In the genomic region with DNA sequence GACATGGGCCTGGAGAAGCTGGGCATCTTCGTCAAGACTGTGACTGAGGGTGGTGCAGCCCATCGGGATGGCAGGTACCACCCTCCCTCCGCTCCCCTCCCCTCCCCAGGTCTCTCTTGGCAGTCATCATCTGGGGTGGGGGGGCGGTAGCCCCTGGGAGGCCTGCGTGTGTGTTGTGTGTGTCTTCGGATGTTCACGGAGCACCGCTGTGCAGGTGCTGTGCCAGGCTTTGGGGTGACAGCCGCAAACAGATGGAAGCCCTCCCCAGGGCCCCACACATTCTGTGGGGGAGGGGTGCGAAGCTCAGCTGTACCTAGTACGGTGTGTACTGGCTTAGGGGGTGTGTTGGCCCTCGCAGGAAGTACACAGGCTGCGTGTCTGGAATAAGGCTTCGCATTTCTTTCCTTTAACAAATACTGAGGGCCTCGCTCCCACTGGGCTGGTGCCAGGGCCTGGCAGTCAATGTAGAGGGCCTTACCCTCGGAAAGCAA, we compare ENCODE assay signal across 10 mouse cellular contexts. TPM values are rescaled to one million over a fixed set of nuclear protein-coding genes. Genes with fewer than 3 reads are reported as not detected.
DNase-seq lines count a peak whose midpoint lies in the region; ATAC-seq and TF ChIP-seq lines count a peak whose summit lies in the region.
"Had no signal": no experiment of that assay in that cellular context is flagged by ENCODE, and none has a peak within 500 bp of the region (broad histone marks: within the 10 kb centered on the region; RNA-seq: fewer than 3 reads in every experiment).

No protein-coding gene starts in this region.

- H3K9me3 ChIP-seq in forebrain, embryonic 12.5 days, result no peaks in the 10 kb centered on the region
- no peaks in the 10 kb centered on the region for H3K9me3 ChIP-seq in neural tube, embryonic 13.5 days

- H3K9ac ChIP-seq in forebrain, embryonic 12.5 days, result no peak overlapping the region
- no peak overlapping the region for H3K9ac ChIP-seq in neural tube, embryonic 13.5 days

- peaks cover 60% of the 10 kb centered on the region for H3K4me1 ChIP-seq in forebrain, embryonic 12.5 days
- H3K4me1 ChIP-seq in neural tube, embryonic 13.5 days (replicated peaks), result peaks cover 86% of the 10 kb centered on the region

- no peak for TF ChIP-seq CTCF in gastrocnemius, adult 2 months (IDR thresholded peaks at IDR 0.05)

- H3K4me2 ChIP-seq in forebrain, embryonic 12.5 days, result no peak overlapping the region
- H3K4me2 ChIP-seq in neural tube, embryonic 13.5 days, result peak overlapping the region; percentile 26

- H3K4me3 ChIP-seq in gastrocnemius, adult 2 months, result peak overlapping the region; percentile 9; the same call in 1 of the 2 replicates
- H3K4me3 ChIP-seq in forebrain, embryonic 12.5 days (replicated peaks), result no peak overlapping the region
- peak overlapping the region; percentile 2; the same call in 1 of the 2 replicates for H3K4me3 ChIP-seq in neural tube, embryonic 13.5 days

- WGBS in forebrain, embryonic 12.5 days, result 79% methylated on average over 16 of the region's 16 CpGs
- WGBS in neural tube, embryonic 13.5 days, result 69% methylated on average over 16 of the region's 16 CpGs

- H3K27me3 ChIP-seq in forebrain, embryonic 12.5 days, result no peaks in the 10 kb centered on the region
- H3K27me3 ChIP-seq in neural tube, embryonic 13.5 days, result no peaks in the 10 kb centered on the region

- peaks cover 69% of the 10 kb centered on the region for H3K36me3 ChIP-seq in forebrain, embryonic 12.5 days (replicated peaks)
- H3K36me3 ChIP-seq in neural tube, embryonic 13.5 days, result peaks cover 72% of the 10 kb centered on the region

- intact Hi-C loops in gastrocnemius, adult 2 months (cut with DNase I), result no loop called here
- intact Hi-C loops in gastrocnemius, postnatal 14 days (cut with DNase I; ENCODE audit: low total_unique reads), result no loop called here

- DNase-seq in gastrocnemius, adult 2 months, result peak; percentile 49
- no peak for DNase-seq in gastrocnemius, postnatal 14 days
- DNase-seq in layer of hippocampus, postnatal 14 days (ENCODE audit: low spot score in 2 of 2), result peak; percentile 67 to 86
- no peak for DNase-seq in retina, embryonic 14.5 days (ENCODE audit: low spot score)
- no peak for DNase-seq in Muller cell, postnatal 12 days (ENCODE audit: inconsistent ontology term)

- peak; percentile 68 for ATAC-seq in CD4-positive, CD25-positive, alpha-beta regulatory T cell, adult 4 months
- no peak for ATAC-seq in forebrain, embryonic 12.5 days (ENCODE audit: low FRiP score)
- no peak for ATAC-seq in neural tube, embryonic 13.5 days (ENCODE audit: low read depth)

- peak overlapping the region; percentile 93 for H3K27ac ChIP-seq in gastrocnemius, adult 2 months
- H3K27ac ChIP-seq in forebrain, embryonic 12.5 days, result 0 out of 2 replicates have a peak overlapping the region, but pooled peaks have one; percentile 37
- H3K27ac ChIP-seq in neural tube, embryonic 13.5 days (replicated peaks), result peak overlapping the region; percentile 49

RNA-seq across cellular contexts. Expression of gene Ppp1r9b, which starts 7.3 kb away (rescaled TPM):
- 10 to 100 TPM; 18.3 to 25.7 TPM for total RNA-seq in gastrocnemius, adult 2 months (2021)
- total RNA-seq in gastrocnemius, postnatal 14 days (2021), result 10 to 100 TPM; 38.7 to 38.8 TPM
- 10 to 100 TPM; 18.1 to 21.7 TPM for polyA plus RNA-seq in CD4-positive, CD25-positive, alpha-beta regulatory T cell, adult 4 months (2017; shearing (Covaris generic))
- polyA plus RNA-seq in forebrain, embryonic 12.5 days (2016; fragmentation: Nextera tagmentation; extraction: Ambion mirVana), result 16.6 and 17.7 TPM in 2 replicates
- total RNA-seq in layer of hippocampus, postnatal 14 days (2021), result 100 to 1,000 TPM; 705 to 706 TPM
- polyA plus RNA-seq in neural tube, embryonic 13.5 days (2015; fragmentation: Nextera tagmentation; extraction: Ambion mirVana), result 18.0 and 19.3 TPM in 2 replicates

RNA-seq across cellular contexts. Expression of gene Samd14, which starts 11.6 kb away (rescaled TPM):
- under 1 TPM; 0.28 to 0.42 TPM for total RNA-seq in gastrocnemius, adult 2 months (2021)
- 1 to 10 TPM; 1.7 to 2.2 TPM for total RNA-seq in gastrocnemius, postnatal 14 days (2021)
- under 1 TPM; 0.87 to 0.94 TPM for polyA plus RNA-seq in CD4-positive, CD25-positive, alpha-beta regulatory T cell, adult 4 months (2017; shearing (Covaris generic))
- polyA plus RNA-seq in forebrain, embryonic 12.5 days (2016; fragmentation: Nextera tagmentation; extraction: Ambion mirVana), result 80.5 and 86.7 TPM in 2 replicates
- 10 to 100 TPM; 73.6 to 78.1 TPM for total RNA-seq in layer of hippocampus, postnatal 14 days (2021)
- polyA plus RNA-seq in neural tube, embryonic 13.5 days (2015; fragmentation: Nextera tagmentation; extraction: Ambion mirVana), result 133 and 151 TPM in 2 replicates

RNA-seq across cellular contexts. Expression of gene Sgca, which starts 22.0 kb away (rescaled TPM):
- total RNA-seq in gastrocnemius, adult 2 months (2021), result 100 to 1,000 TPM; 252 to 278 TPM
- 100 to 1,000 TPM; 201 to 224 TPM for total RNA-seq in gastrocnemius, postnatal 14 days (2021)
- polyA plus RNA-seq in CD4-positive, CD25-positive, alpha-beta regulatory T cell, adult 4 months (2017; shearing (Covaris generic)), result not detected
- not detected in 2 replicates for polyA plus RNA-seq in forebrain, embryonic 12.5 days (2016; fragmentation: Nextera tagmentation; extraction: Ambion mirVana)
- under 1 TPM; 0.95 to 0.99 TPM for total RNA-seq in layer of hippocampus, postnatal 14 days (2021)
- 1.8 TPM in 1 of 2 replicates, not detected in the other for polyA plus RNA-seq in neural tube, embryonic 13.5 days (2015; fragmentation: Nextera tagmentation; extraction: Ambion mirVana)

RNA-seq across cellular contexts. Expression of gene Hils1, which starts 30.7 kb away (rescaled TPM):
- total RNA-seq in gastrocnemius, adult 2 months (2021), result not detected
- total RNA-seq in gastrocnemius, postnatal 14 days (2021), result not detected
- polyA plus RNA-seq in CD4-positive, CD25-positive, alpha-beta regulatory T cell, adult 4 months (2017; shearing (Covaris generic)), result not detected
- not detected in 2 replicates for polyA plus RNA-seq in forebrain, embryonic 12.5 days (2016; fragmentation: Nextera tagmentation; extraction: Ambion mirVana)
- total RNA-seq in layer of hippocampus, postnatal 14 days (2021), result not detected
- polyA plus RNA-seq in neural tube, embryonic 13.5 days (2015; fragmentation: Nextera tagmentation; extraction: Ambion mirVana), result not detected in 2 replicates
- total RNA-seq: left cerebral cortex, postnatal 36 days had no signal
- polyA plus RNA-seq: stomach, embryonic 16.5 days had no signal

RNA-seq across cellular contexts. Expression of gene Pdk2, which starts 43.1 kb away (rescaled TPM):
- total RNA-seq in gastrocnemius, adult 2 months (2021), result 100 to 1,000 TPM; 471 to 485 TPM
- total RNA-seq in gastrocnemius, postnatal 14 days (2021), result 100 to 1,000 TPM; 330 to 344 TPM
- polyA plus RNA-seq in CD4-positive, CD25-positive, alpha-beta regulatory T cell, adult 4 months (2017; shearing (Covaris generic)), result 10 to 100 TPM in 1 of 2 experiments, 1 to 10 TPM in 1; 8.5 to 13.3 TPM
- polyA plus RNA-seq in forebrain, embryonic 12.5 days (2016; fragmentation: Nextera tagmentation; extraction: Ambion mirVana), result 17.3 and 19.4 TPM in 2 replicates
- 10 to 100 TPM; 90.5 to 91.0 TPM for total RNA-seq in layer of hippocampus, postnatal 14 days (2021)
- 26.2 and 27.6 TPM in 2 replicates for polyA plus RNA-seq in neural tube, embryonic 13.5 days (2015; fragmentation: Nextera tagmentation; extraction: Ambion mirVana)

Comparison
In these comparisons a context has a peak if more than half of its experiments do, and no peak if none do; other contexts are left out.
1. DNase-seq: peak in gastrocnemius, adult 2 months (single experiment) and layer of hippocampus, postnatal 14 days (2 of 2); none in gastrocnemius, postnatal 14 days (single experiment), retina, embryonic 14.5 days (single experiment) and Muller cell, postnatal 12 days (single experiment).
2. H3K27ac ChIP-seq: peak in every context shown above with its lines; median percentile 93 in gastrocnemius, adult 2 months; 49 in neural tube, embryonic 13.5 days; 37 in forebrain, embryonic 12.5 days.
3. RNA of gene Ppp1r9b, which starts 7.3 kb away (total RNA-seq): 705 to 706 TPM in layer of hippocampus, postnatal 14 days; 38.7 to 38.8 TPM in gastrocnemius, postnatal 14 days and 18.3 to 25.7 TPM in gastrocnemius, adult 2 months; every median in the first group is over 10 times any median in the second.
4. RNA of gene Samd14, which starts 11.6 kb away (total RNA-seq): 73.6 to 78.1 TPM in layer of hippocampus, postnatal 14 days; 1.7 to 2.2 TPM in gastrocnemius, postnatal 14 days and 0.28 to 0.42 TPM in gastrocnemius, adult 2 months; every median in the first group is over 10 times any median in the second.
5. RNA of gene Sgca, which starts 22.0 kb away (total RNA-seq): 252 to 278 TPM in gastrocnemius, adult 2 months and 201 to 224 TPM in gastrocnemius, postnatal 14 days; 0.95 to 0.99 TPM in layer of hippocampus, postnatal 14 days; every median in the first group is over 100 times any median in the second.